Mouse (Mus musculus) spleen, adult 2 months (tissue): ENCODE measurements around the gene Mgll.

ENCODE experiments used
- CTCF ChIP-seq: fragments of 200-500 bp; IDR thresholded peaks from 2 replicates; pipeline ENCODE4 v1.5.1; 2011; ENCODE audit warnings: mild to moderate bottlenecking, inconsistent platforms; ENCODE audit not compliant: insufficient read depth, insufficient read length, insufficient replicate concordance; ENCODE audit errors: extremely low read depth
- POLR2A ChIP-seq: fragments of 200-500 bp; IDR thresholded peaks from 2 replicates; pipeline ENCODE4 v1.6.1; 2011; ENCODE audit warnings: low read depth, low read length, inconsistent platforms

DNA sequence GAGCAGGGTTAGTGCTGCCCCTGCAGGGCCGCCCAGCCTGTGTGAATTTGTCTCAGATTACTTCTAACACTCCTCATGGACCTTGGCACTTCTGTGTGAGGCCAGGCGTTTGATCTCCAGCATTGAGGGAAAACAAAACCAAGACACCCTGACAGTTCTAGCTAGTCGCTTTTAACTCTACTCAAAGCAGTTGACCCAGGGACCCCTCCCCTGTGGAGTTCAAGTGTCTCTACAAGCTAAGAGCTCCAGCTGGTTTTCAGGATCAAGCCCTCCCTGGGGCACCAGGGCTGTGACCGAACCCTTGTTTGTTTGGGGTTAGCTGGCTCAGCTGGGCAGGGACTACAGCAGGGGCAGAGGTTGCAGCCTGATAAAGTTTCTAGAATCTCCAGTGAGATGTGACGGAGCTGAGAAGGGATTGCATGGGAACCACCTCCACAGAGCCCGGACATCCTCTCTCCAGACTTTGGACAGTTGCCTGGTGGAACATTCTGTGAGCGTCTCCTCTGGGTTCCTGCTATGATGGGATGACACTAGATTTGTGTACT lies 68.0 kb downstream of the Mgll start:
- no peak for TF ChIP-seq POLR2A
- TF ChIP-seq CTCF = no peak
